Mouse (Mus musculus) forebrain, embryonic 11.5 days (tissue): Measurements from ENCODE around the gene Gpr142. TPM values are rescaled to one million over a fixed set of nuclear protein-coding genes. Genes with fewer than 3 reads are reported as not detected.

Experiments used
- ATAC-seq: fragments of 200-750 bp; cut with Nextera tagmentation; replicated peaks from 2 replicates; pipeline ENCODE4 v1.8.0; 2017; ENCODE audit warnings: moderate TSS enrichment; ENCODE audit not compliant: low FRiP score
- DNase-seq: peaks from one replicate; pipeline ENCODE4 v3.0.0-alpha.2; 2017; ENCODE audit warnings: low spot score
- H3K27ac ChIP-seq: fragments of 300-500 bp; sonication (generic); 2 replicates; pipeline ENCODE4 v1.5.1; 2014; ENCODE audit warnings: low read depth, low read length
- H3K27me3 ChIP-seq: fragments of 300-500 bp; sonication (generic); 2 replicates; pipeline ENCODE4 v1.6.1; 2014; ENCODE audit warnings: mild to moderate bottlenecking, low read length, mixed read lengths; ENCODE audit not compliant: control insufficient read depth, insufficient read depth
- H3K36me3 ChIP-seq: fragments of 300-500 bp; sonication (generic); 2 replicates; pipeline ENCODE4 v1.6.1; 2014; ENCODE audit warnings: mild to moderate bottlenecking, low read length, moderate library complexity, mixed read lengths; ENCODE audit not compliant: control insufficient read depth, insufficient read depth
- H3K4me1 ChIP-seq: fragments of 300-500 bp; sonication (generic); replicated peaks from 2 replicates; pipeline ENCODE4 v1.6.1; 2014; ENCODE audit warnings: low read length, mixed read lengths; ENCODE audit not compliant: control insufficient read depth, insufficient read depth
- H3K4me2 ChIP-seq: fragments of 300-500 bp; sonication (generic); 2 replicates; pipeline ENCODE4 v1.6.1; 2014; ENCODE audit warnings: low read depth, mild to moderate bottlenecking, low read length, moderate library complexity, mixed read lengths; ENCODE audit not compliant: severe bottlenecking
- H3K4me3 ChIP-seq: fragments of 300-500 bp; sonication (generic); 2 replicates; pipeline ENCODE4 v1.5.1; 2014; ENCODE audit warnings: low read depth, low read length
- H3K9ac ChIP-seq: fragments of 300-500 bp; sonication (generic); 2 replicates; pipeline ENCODE4 v1.6.1; 2014; ENCODE audit warnings: low read length
- H3K9me3 ChIP-seq: fragments of 300-500 bp; sonication (generic); 2 replicates; pipeline ENCODE4 v1.6.1; 2016; ENCODE audit warnings: low read length, mixed read lengths; ENCODE audit not compliant: control insufficient read depth
- WGBS: fragments of 180-500 bp; shearing (Covaris S2); extraction: QIAGEN DNeasy Blood & Tissue Kit; methylation state at CpG from one replicate; pipeline ENCODE4 v1.1.7; 2014; 5-methylcytosine and 5-hydroxymethylcytosine counted together
- polyA plus RNA-seq: library from polyadenylated mRNA; unstranded; fragments of >200 nt; fragmentation: Nextera tagmentation; extraction: Ambion mirVana; gene quantifications from 2 replicates; pipeline ENCODE4 v1.2.1, GENCODE M21; 2014

Gpr142 gene
- polyA plus RNA-seq, 1 experiment from 2014 or later: not detected

DNA sequence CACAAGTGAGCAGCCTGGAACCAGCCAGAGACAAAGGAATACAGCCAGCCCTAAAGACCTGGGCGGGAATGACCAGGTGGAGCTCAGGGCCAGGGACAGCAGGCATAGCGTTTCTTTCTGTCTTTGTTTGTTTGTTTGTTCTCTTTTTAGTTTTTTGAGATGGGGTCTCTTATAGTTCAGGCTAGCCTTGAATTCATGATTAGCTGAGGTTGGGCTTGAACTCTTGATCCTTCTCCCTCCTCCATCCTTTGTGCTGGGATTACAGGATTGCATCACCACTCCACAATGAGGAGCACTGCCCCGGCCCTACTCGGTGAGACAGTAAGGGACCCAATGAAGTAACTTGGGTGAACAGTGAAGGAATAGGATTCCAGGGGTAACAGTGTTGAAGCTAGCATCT, 4.0 kb upstream of the Gpr142 start:
- Histone ChIP-seq H3K4me3 (peak overlapping the region; percentile 31), H3K27ac (peak overlapping the region; percentile 100), H3K9ac (peak overlapping the region; percentile 66), H3K4me1 (peaks cover 40% of the 10 kb centered on the region), H3K27me3 (peaks cover 35% of the 10 kb centered on the region), H3K4me2 (peak overlapping the region; percentile 60; the same call in 1 of the 2 replicates), H3K36me3 (no peaks in the 10 kb centered on the region), H3K9me3 (no peaks in the 10 kb centered on the region)
- ATAC-seq (peak; percentile 29), DNase-seq (no peak)
- WGBS: 15% methylated on average over 4 of the region's 4 CpGs

DNA sequence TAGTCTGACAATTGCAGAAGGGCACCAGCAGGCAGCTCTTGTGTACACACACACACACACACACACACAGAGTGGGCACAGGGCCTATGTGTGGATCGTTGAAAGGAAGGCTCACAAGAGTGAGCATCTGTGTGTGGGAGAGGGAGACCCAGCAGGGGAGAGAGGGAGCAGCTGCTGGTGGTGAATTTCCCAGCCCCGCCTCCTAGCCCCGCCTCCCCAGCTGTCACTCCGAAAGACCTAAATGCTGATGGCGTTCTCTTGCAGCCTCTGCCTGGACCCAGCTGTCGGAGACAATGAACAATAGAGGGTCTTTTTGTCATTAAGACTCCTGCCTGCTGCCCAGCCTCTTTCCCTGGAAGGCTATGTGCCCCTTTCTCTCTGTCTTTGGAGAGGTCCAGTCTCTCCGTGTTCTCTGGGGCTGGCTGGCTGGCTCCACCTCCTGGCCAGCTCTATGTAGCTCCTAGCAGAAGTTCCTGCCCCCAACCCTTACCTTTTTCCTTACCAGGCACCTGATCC, 3.4 kb upstream of the Gpr142 start:
- Histone ChIP-seq H3K27ac (peak overlapping the region; percentile 100), H3K4me2 (peak overlapping the region; percentile 60), H3K27me3 (peaks cover 30% of the 10 kb centered on the region), H3K9me3 (no peaks in the 10 kb centered on the region), H3K4me3 (peak overlapping the region; percentile 31), H3K9ac (peak overlapping the region; percentile 66), H3K36me3 (no peaks in the 10 kb centered on the region), H3K4me1 (peaks cover 40% of the 10 kb centered on the region)
- ATAC-seq: peak; percentile 85
- WGBS: 0% methylated on average over 7 of the region's 7 CpGs
- peak; percentile 92 for DNase-seq

DNA sequence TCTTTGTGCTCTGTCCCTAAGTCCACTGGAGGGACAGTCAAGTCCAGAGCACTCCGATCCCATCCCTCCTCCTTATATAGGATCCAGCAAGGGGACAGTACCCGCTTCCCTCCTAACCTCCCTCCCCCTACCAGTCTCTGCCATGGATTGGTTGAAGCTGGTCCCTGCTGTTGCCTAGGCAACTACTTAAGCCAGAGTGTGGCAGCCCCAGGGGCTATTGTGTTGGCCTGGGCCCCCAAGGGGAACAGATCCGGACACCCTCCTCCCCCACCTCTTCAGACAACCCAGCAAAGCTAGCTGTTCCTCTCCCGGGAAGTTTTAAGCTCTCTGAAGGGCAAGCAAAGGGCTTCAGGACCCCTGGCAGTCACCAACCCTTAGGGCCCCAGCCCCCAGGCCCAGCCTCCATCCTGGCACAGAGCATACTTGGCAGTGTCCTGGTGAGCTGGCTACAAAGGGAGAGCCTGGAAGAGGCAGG, 2.8 kb upstream of the Gpr142 start, which contains the start of gene Btbd17:
Gene Btbd17 (minus strand): TSS at position 98 of the 475 bp plus-strand sequence.
- WGBS: 5% methylated on average over 4 of the region's 4 CpGs

GRCm38 (mm10) chr11:114797176-114797575, 1.5 kb upstream of the Gpr142 start:
- no peak for ATAC-seq
- peaks cover 31% of the 10 kb centered on the region for H3K4me1 ChIP-seq
- DNase-seq: no peak

More for the DNA sequence above, 2.8 kb upstream of the Gpr142 start, which contains the start of gene Btbd17:
- Histone ChIP-seq H3K27ac (peak within 1 kb of the TSS; percentile 100), H3K9ac (peak within 1 kb of the TSS; percentile 66), H3K4me1 (peaks cover 40% of the 10 kb centered on the region), H3K36me3 (no peaks in the 10 kb centered on the region), H3K27me3 (peaks cover 24% of the 10 kb centered on the region), H3K4me2 (peak within 1 kb of the TSS; percentile 60), H3K9me3 (no peaks in the 10 kb centered on the region), H3K4me3 (peak within 1 kb of the TSS; percentile 31)
- ATAC-seq: peak; percentile 90
- DNase-seq: peak; percentile 89

GRCm38 (mm10) chr11:114797981-114798380, 743 bp upstream of the Gpr142 start:
- Histone ChIP-seq H3K9me3 (no peaks in the 10 kb centered on the region; the same call in 1 of the 2 replicates), H3K4me1 (peaks cover 25% of the 10 kb centered on the region), H3K36me3 (no peaks in the 10 kb centered on the region), H3K4me3 (no peak overlapping the region), H3K9ac (no peak overlapping the region), H3K27me3 (peaks cover 8% of the 10 kb centered on the region), H3K27ac (no peak overlapping the region), H3K4me2 (no peak overlapping the region)
- 93% methylated on average over 3 of the region's 3 CpGs for WGBS
- ATAC-seq (no peak), DNase-seq (no peak)

More at GRCm38 (mm10) chr11:114797176-114797575, 1.5 kb upstream of the Gpr142 start:
- H3K9me3 ChIP-seq: no peaks in the 10 kb centered on the region; the same call in 1 of the 2 replicates
- WGBS: 94% methylated on average over 7 of the region's 7 CpGs
- H3K9ac ChIP-seq: no peak overlapping the region
- peaks cover 11% of the 10 kb centered on the region for H3K27me3 ChIP-seq
- no peak overlapping the region for H3K4me2 ChIP-seq
- H3K4me3 ChIP-seq: no peak overlapping the region
- H3K27ac ChIP-seq: peak overlapping the region; percentile 100; the same call in 1 of the 2 replicates
- no peaks in the 10 kb centered on the region for H3K36me3 ChIP-seq

- DNase-seq (no peak), ATAC-seq (no peak)
- H3K27me3 ChIP-seq: no peaks in the 10 kb centered on the region
- no peaks in the 10 kb centered on the region; the same call in 1 of the 2 replicates for H3K9me3 ChIP-seq
- no peak overlapping the region for H3K4me2 ChIP-seq
- no peak overlapping the region for H3K27ac ChIP-seq
- no peak overlapping the region for H3K9ac ChIP-seq
- WGBS: 85% methylated on average over 1 of the region's 1 CpGs
- peaks cover 7% of the 10 kb centered on the region for H3K4me1 ChIP-seq
- no peaks in the 10 kb centered on the region for H3K36me3 ChIP-seq
- no peak overlapping the region for H3K4me3 ChIP-seq
Measured at GRCm38 (mm10) chr11:114801906-114802305, 3.2 kb downstream of the Gpr142 start.

GRCm38 (mm10) chr11:114802540-114803267, 4.0 kb downstream of the Gpr142 start:
- ATAC-seq (no peak), DNase-seq (no peak)
- Histone ChIP-seq H3K27ac (no peak overlapping the region), H3K4me2 (no peak overlapping the region), H3K9ac (no peak overlapping the region), H3K4me3 (no peak overlapping the region), H3K4me1 (peaks cover 14% of the 10 kb centered on the region; the same call in 1 of the 2 replicates), H3K36me3 (no peaks in the 10 kb centered on the region), H3K9me3 (no peaks in the 10 kb centered on the region; the same call in 1 of the 2 replicates), H3K27me3 (no peaks in the 10 kb centered on the region)
- WGBS: 70% methylated on average over 15 of the region's 15 CpGs

DNA sequence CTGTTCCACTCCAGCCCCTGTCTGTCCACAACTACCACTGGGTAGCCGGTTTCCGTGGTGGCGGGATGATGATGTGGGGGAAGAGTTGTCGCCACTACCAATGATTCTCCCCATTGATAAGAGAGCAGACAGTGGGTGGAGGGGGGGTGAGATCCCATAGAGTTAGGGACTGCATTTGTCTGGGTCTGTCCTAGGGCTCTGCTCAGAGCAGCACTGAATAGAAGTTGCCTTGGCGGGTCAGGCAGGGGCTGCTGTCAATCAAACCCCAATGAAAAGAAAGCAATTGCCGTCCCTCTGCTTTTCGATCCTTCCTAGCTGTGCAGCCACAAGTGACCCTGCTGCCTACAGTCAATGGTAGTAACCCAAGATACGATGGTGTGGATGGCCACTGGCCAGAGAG, 5.3 kb downstream of the Gpr142 start:
- Histone ChIP-seq H3K9ac (no peak overlapping the region), H3K9me3 (no peaks in the 10 kb centered on the region; the same call in 1 of the 2 replicates), H3K27ac (no peak overlapping the region), H3K36me3 (no peaks in the 10 kb centered on the region), H3K27me3 (no peaks in the 10 kb centered on the region), H3K4me3 (no peak overlapping the region), H3K4me2 (no peak overlapping the region), H3K4me1 (peaks cover 16% of the 10 kb centered on the region; the same call in 1 of the 2 replicates)
- ATAC-seq: peak; percentile 19; the same call in 1 of the 2 replicates
- no peak for DNase-seq
- WGBS: 20% methylated on average over 8 of the region's 8 CpGs
